Mouse (Mus musculus): ENCODE results near the gene Prss28. TPM values are rescaled to one million over a fixed set of nuclear protein-coding genes. Genes with fewer than 3 reads are reported as not detected.

The Prss28 gene
- polyA plus RNA-seq, 1 experiment from 2014 or later: not detected

- H3K4me1 ChIP-seq (ENCODE audit: control insufficient read depth, insufficient read depth, low read length): no peaks in the 10 kb centered on the region
- no peak overlapping the region for H3K27ac ChIP-seq (ENCODE audit: low read depth, low read length)
- no peak overlapping the region for H3K4me3 ChIP-seq (ENCODE audit: low read depth, low read length)
- no peak overlapping the region for H3K9ac ChIP-seq (ENCODE audit: low read length)
- ATAC-seq (ENCODE audit: low FRiP score) (no peak), DNase-seq (ENCODE audit: low spot score, missing footprints) (no peak)
- H3K27me3 ChIP-seq (ENCODE audit: control insufficient read depth, insufficient read depth, low read length): no peaks in the 10 kb centered on the region
- no peaks in the 10 kb centered on the region for H3K9me3 ChIP-seq (ENCODE audit: control insufficient read depth, low read length)
- H3K4me2 ChIP-seq: no peak overlapping the region
- H3K36me3 ChIP-seq (ENCODE audit: control insufficient read depth, insufficient read depth, low read length): no peaks in the 10 kb centered on the region
- 45% methylated on average over 11 of the region's 11 CpGs for WGBS
Measured at GRCm38 (mm10) chr17:25282133-25282532, 26.3 kb upstream of the Prss28 start.

- no peaks in the 10 kb centered on the region for H3K9me3 ChIP-seq (ENCODE audit: control insufficient read depth, low read length)
- H3K27me3 ChIP-seq (ENCODE audit: control insufficient read depth, insufficient read depth, low read length): no peaks in the 10 kb centered on the region
- H3K27ac ChIP-seq (ENCODE audit: low read depth, low read length): no peak overlapping the region
- H3K9ac ChIP-seq (ENCODE audit: low read length): no peak overlapping the region
- H3K4me3 ChIP-seq (ENCODE audit: low read depth, low read length): no peak overlapping the region
- DNase-seq (ENCODE audit: low spot score, missing footprints): peak; percentile 96
- WGBS: 21% methylated on average over 3 of the region's 3 CpGs
- no peaks in the 10 kb centered on the region for H3K4me1 ChIP-seq (ENCODE audit: control insufficient read depth, insufficient read depth, low read length)
- H3K36me3 ChIP-seq (ENCODE audit: control insufficient read depth, insufficient read depth, low read length): no peaks in the 10 kb centered on the region
- ATAC-seq (ENCODE audit: low FRiP score): no peak
- no peak overlapping the region for H3K4me2 ChIP-seq
Measured at GRCm38 (mm10) chr17:25285033-25285432, 23.4 kb upstream of the Prss28 start.

DNA sequence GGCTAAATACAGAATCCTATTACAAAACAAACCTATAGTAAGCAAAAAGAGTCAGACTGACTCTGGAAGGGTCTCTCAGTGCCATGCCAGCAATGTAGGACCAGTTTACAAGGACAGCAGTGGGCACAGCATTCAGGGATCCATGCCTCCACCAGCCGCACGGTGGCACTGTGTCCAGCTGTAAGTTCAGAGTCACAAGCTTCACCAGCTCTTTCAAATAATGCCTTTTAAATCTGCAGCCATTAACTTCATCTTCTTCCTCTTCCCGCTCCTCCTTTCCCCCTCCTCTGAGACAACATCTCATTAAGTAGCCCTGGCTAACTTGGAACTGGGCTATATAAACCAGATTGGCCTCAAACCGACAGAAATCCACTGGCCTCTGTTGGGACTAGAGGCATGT lies 19.6 kb upstream of the Prss28 start:
- DNase-seq (ENCODE audit: low spot score, missing footprints): peak; percentile 91
- 32% methylated on average over 4 of the region's 4 CpGs for WGBS
- H3K4me2 ChIP-seq: no peak overlapping the region
- H3K27ac ChIP-seq (ENCODE audit: low read depth, low read length): no peak overlapping the region
- H3K27me3 ChIP-seq (ENCODE audit: control insufficient read depth, insufficient read depth, low read length): no peaks in the 10 kb centered on the region
- ATAC-seq (ENCODE audit: low FRiP score): no peak
- no peak overlapping the region for H3K4me3 ChIP-seq (ENCODE audit: low read depth, low read length)
- no peaks in the 10 kb centered on the region for H3K36me3 ChIP-seq (ENCODE audit: control insufficient read depth, insufficient read depth, low read length)
- no peaks in the 10 kb centered on the region for H3K9me3 ChIP-seq (ENCODE audit: control insufficient read depth, low read length)
- H3K9ac ChIP-seq (ENCODE audit: low read length): no peak overlapping the region
- no peaks in the 10 kb centered on the region for H3K4me1 ChIP-seq (ENCODE audit: control insufficient read depth, insufficient read depth, low read length)

DNA sequence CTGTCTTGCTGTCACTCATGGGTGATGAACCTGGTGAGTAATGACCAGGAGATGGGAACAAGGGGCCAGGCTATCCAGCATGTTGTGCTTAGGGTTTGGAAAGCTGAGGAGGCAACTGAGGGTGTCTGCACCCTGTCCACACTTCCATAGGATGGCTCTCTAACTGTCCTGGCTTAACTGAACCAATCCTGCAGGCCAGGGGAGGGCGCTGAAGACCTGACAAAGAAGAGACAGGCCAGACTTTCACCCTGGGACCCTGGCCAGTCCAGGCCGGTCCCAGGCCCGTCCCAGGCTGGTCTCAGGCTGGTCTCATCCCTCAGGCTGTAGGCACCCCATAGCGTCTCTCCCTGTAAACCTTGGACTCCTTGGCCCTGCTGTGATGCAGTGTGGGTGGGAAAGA lies 18.0 kb upstream of the Prss28 start:
- ATAC-seq (ENCODE audit: low FRiP score) (no peak), DNase-seq (ENCODE audit: low spot score, missing footprints) (no peak)
- H3K27ac ChIP-seq (ENCODE audit: low read depth, low read length): no peak overlapping the region
- no peaks in the 10 kb centered on the region for H3K36me3 ChIP-seq (ENCODE audit: control insufficient read depth, insufficient read depth, low read length)
- H3K4me1 ChIP-seq (ENCODE audit: control insufficient read depth, insufficient read depth, low read length): no peaks in the 10 kb centered on the region
- H3K9ac ChIP-seq (ENCODE audit: low read length): no peak overlapping the region
- H3K4me2 ChIP-seq: no peak overlapping the region
- no peaks in the 10 kb centered on the region for H3K9me3 ChIP-seq (ENCODE audit: control insufficient read depth, low read length)
- no peak overlapping the region for H3K4me3 ChIP-seq (ENCODE audit: low read depth, low read length)
- WGBS: 25% methylated on average over 4 of the region's 4 CpGs
- no peaks in the 10 kb centered on the region for H3K27me3 ChIP-seq (ENCODE audit: control insufficient read depth, insufficient read depth, low read length)

DNA sequence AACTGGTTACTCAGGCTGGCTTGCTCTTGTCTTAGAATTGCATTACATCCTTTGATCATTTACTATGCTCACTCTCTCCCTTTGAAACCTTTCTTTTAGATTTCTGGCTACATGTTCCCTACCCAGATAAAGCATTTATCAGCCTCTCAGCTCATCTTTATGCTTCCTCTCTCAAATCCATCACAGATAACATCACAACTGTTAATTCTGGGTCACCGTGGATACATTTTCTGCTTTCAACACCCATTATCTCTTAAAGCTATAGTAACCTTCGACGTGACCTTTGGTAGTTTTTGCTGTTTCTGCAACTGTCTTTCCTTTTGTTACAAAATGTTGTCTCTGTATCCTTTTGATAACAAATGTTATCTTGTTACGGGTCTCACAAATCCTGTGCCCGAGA lies 15.0 kb upstream of the Prss28 start:
- no peak overlapping the region for H3K4me3 ChIP-seq (ENCODE audit: low read depth, low read length)
- H3K9ac ChIP-seq (ENCODE audit: low read length): no peak overlapping the region
- H3K4me1 ChIP-seq (ENCODE audit: control insufficient read depth, insufficient read depth, low read length): no peaks in the 10 kb centered on the region
- no peaks in the 10 kb centered on the region for H3K36me3 ChIP-seq (ENCODE audit: control insufficient read depth, insufficient read depth, low read length)
- DNase-seq (ENCODE audit: low spot score, missing footprints): no peak
- no peak for ATAC-seq (ENCODE audit: low FRiP score)
- H3K9me3 ChIP-seq (ENCODE audit: control insufficient read depth, low read length): no peaks in the 10 kb centered on the region
- no peak overlapping the region for H3K27ac ChIP-seq (ENCODE audit: low read depth, low read length)
- 82% methylated on average over 5 of the region's 5 CpGs for WGBS
- no peaks in the 10 kb centered on the region for H3K27me3 ChIP-seq (ENCODE audit: control insufficient read depth, insufficient read depth, low read length)
- H3K4me2 ChIP-seq: no peak overlapping the region

DNA sequence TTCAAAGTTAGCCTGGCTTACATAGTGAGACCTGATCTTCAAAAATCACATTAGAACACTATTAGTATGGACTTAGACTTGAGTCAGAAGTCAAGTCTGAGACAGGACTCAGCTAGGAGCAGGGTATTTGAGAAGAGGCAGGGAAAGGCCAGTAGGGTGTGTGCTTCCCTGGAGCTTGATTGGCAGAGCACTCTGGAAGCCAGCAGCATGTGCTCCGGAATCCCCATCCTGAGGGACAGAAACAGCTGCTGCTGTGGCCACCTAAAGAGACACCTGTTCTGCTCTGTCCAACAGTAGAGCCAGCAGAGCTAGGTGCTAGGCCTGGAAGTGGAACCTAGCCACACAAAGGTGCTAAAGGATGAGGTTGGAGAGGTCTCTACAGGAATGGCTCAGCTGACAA lies 14.3 kb upstream of the Prss28 start:
- Histone ChIP-seq H3K4me1 (ENCODE audit: control insufficient read depth, insufficient read depth, low read length) (no peaks in the 10 kb centered on the region), H3K36me3 (ENCODE audit: control insufficient read depth, insufficient read depth, low read length) (no peaks in the 10 kb centered on the region), H3K9me3 (ENCODE audit: control insufficient read depth, low read length) (no peaks in the 10 kb centered on the region), H3K4me2 (no peak overlapping the region), H3K4me3 (ENCODE audit: low read depth, low read length) (no peak overlapping the region), H3K27me3 (ENCODE audit: control insufficient read depth, insufficient read depth, low read length) (no peaks in the 10 kb centered on the region), H3K9ac (ENCODE audit: low read length) (no peak overlapping the region), H3K27ac (ENCODE audit: low read depth, low read length) (no peak overlapping the region)
- no peak for DNase-seq (ENCODE audit: low spot score, missing footprints)
- WGBS: 63% methylated on average over 1 of the region's 1 CpGs
- ATAC-seq (ENCODE audit: low FRiP score): no peak

DNA sequence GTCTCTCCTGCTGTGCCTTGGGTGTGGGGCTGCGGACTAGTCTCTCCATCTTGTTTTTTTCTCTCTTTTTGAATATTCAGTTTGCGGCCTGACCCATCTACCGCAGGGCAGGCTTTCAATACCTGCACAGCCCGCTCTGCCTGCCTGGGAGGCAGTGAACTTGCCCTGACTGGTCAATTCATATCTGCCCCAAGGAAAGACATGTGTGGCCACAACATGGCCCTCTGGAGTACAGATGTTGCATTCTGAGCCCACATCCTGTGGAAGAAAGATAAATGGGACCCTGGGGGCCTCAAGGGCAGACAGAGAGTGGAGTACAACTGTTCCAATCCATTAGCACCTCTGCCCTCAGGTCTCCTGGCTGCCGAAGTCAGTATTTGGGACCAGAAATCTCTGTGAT lies 10.4 kb upstream of the Prss28 start, which contains the start of gene Prss34:
Gene Prss34, plus strand, starts transcription at position 301 of the 400 bp plus-strand sequence.
- Histone ChIP-seq H3K36me3 (ENCODE audit: control insufficient read depth, insufficient read depth, low read length) (no peaks in the 10 kb centered on the region), H3K4me2 (no peak within 1 kb of the TSS), H3K27me3 (ENCODE audit: control insufficient read depth, insufficient read depth, low read length) (no peaks in the 10 kb centered on the region), H3K27ac (ENCODE audit: low read depth, low read length) (no peak within 1 kb of the TSS), H3K4me3 (ENCODE audit: low read depth, low read length) (no peak within 1 kb of the TSS), H3K9ac (ENCODE audit: low read length) (no peak within 1 kb of the TSS), H3K9me3 (ENCODE audit: control insufficient read depth, low read length) (no peaks in the 10 kb centered on the region), H3K4me1 (ENCODE audit: control insufficient read depth, insufficient read depth, low read length) (no peaks in the 10 kb centered on the region)
- WGBS: 87% methylated on average over 5 of the region's 5 CpGs
- ATAC-seq (ENCODE audit: low FRiP score) (no peak), DNase-seq (ENCODE audit: low spot score, missing footprints) (no peak)

DNA sequence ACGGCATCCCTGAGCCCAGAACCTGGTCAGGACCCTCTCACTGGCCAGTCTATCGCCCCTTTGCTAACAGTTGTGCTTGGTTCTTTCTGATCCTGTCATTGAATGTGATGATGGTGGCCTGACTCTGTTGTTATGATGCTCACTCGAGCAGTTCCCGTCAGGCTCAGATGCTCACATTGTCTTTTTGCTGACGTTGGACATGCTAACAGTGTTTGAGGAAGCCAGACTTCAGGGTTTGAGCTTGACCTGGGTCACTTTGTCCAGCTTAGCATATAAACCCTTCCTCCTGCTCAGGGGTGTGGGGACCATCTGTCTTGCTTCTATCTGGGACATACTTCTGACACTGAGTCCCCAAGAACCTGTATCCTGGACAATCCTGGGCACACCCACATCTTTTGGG lies 9.9 kb downstream of the Prss28 start, which contains the start of gene Prss29:
Gene Prss29, plus strand, starts transcription at position 301 of the 400 bp plus-strand sequence.
- ATAC-seq (ENCODE audit: low FRiP score): no peak
- 83% methylated on average over 5 of the region's 5 CpGs for WGBS
- Histone ChIP-seq H3K4me1 (ENCODE audit: control insufficient read depth, insufficient read depth, low read length) (no peaks in the 10 kb centered on the region), H3K27me3 (ENCODE audit: control insufficient read depth, insufficient read depth, low read length) (no peaks in the 10 kb centered on the region), H3K4me3 (ENCODE audit: low read depth, low read length) (no peak within 1 kb of the TSS), H3K9me3 (ENCODE audit: control insufficient read depth, low read length) (no peaks in the 10 kb centered on the region), H3K9ac (ENCODE audit: low read length) (no peak within 1 kb of the TSS), H3K36me3 (ENCODE audit: control insufficient read depth, insufficient read depth, low read length) (no peaks in the 10 kb centered on the region), H3K27ac (ENCODE audit: low read depth, low read length) (no peak within 1 kb of the TSS), H3K4me2 (no peak within 1 kb of the TSS)
- no peak for DNase-seq (ENCODE audit: low spot score, missing footprints)

DNA sequence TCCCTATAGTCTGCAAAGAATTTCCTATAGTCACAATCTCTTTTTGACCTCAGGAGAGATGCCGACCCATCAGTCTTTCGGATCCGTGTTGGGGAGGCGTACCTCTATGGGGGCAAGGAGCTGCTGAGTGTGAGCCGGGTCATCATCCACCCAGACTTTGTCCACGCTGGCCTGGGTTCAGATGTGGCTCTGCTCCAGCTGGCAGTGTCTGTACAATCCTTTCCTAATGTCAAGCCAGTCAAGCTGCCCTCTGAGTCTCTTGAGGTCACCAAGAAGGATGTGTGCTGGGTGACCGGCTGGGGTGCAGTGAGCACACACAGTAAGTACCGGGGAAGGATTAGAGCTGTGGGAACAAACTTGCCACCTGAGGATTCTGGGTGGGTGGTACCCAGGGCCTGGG lies 12.4 kb downstream of the Prss28 start:
- Histone ChIP-seq H3K4me3 (ENCODE audit: low read depth, low read length) (no peak overlapping the region), H3K36me3 (ENCODE audit: control insufficient read depth, insufficient read depth, low read length) (no peaks in the 10 kb centered on the region), H3K27me3 (ENCODE audit: control insufficient read depth, insufficient read depth, low read length) (no peaks in the 10 kb centered on the region), H3K9ac (ENCODE audit: low read length) (no peak overlapping the region), H3K27ac (ENCODE audit: low read depth, low read length) (no peak overlapping the region), H3K4me1 (ENCODE audit: control insufficient read depth, insufficient read depth, low read length) (no peaks in the 10 kb centered on the region), H3K4me2 (no peak overlapping the region), H3K9me3 (ENCODE audit: control insufficient read depth, low read length) (no peaks in the 10 kb centered on the region)
- DNase-seq (ENCODE audit: low spot score, missing footprints) (no peak), ATAC-seq (ENCODE audit: low FRiP score) (no peak)
- 91% methylated on average over 8 of the region's 8 CpGs for WGBS

DNA sequence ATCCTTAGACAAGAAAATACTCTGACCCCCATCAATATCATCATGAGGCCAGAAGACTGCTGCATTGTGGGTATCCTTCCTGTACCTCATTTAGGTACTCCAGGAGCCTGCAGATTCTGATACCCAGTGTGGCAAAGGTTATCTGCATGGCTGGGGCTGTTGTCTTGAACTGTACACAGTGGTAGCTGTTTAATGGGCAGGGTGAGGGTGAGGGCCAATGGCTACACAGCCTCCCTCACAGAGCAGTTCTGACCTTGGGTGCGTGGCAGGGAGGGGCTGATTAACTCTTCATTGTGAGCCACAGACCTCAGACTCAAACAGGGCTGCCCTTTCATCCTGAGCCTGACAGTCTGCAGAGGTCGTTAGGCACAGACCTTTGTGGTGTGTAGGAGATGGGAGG lies 14.5 kb downstream of the Prss28 start:
- Histone ChIP-seq H3K9ac (ENCODE audit: low read length) (no peak overlapping the region), H3K9me3 (ENCODE audit: control insufficient read depth, low read length) (no peaks in the 10 kb centered on the region), H3K4me2 (no peak overlapping the region), H3K36me3 (ENCODE audit: control insufficient read depth, insufficient read depth, low read length) (no peaks in the 10 kb centered on the region), H3K4me3 (ENCODE audit: low read depth, low read length) (no peak overlapping the region), H3K27me3 (ENCODE audit: control insufficient read depth, insufficient read depth, low read length) (no peaks in the 10 kb centered on the region), H3K27ac (ENCODE audit: low read depth, low read length) (no peak overlapping the region), H3K4me1 (ENCODE audit: control insufficient read depth, insufficient read depth, low read length) (no peaks in the 10 kb centered on the region)
- 27% methylated on average over 2 of the region's 2 CpGs for WGBS
- ATAC-seq (ENCODE audit: low FRiP score) (no peak), DNase-seq (ENCODE audit: low spot score, missing footprints) (no peak)
